Mouse (Mus musculus) adipocyte (in vitro differentiated cells): ENCODE data around the gene Ube2h.

Experiments
- DNase-seq: peaks from one replicate; pipeline ENCODE4 v3.0.0-alpha.2; 2016; ENCODE audit warnings: low spot score

The Ube2h gene

DNA sequence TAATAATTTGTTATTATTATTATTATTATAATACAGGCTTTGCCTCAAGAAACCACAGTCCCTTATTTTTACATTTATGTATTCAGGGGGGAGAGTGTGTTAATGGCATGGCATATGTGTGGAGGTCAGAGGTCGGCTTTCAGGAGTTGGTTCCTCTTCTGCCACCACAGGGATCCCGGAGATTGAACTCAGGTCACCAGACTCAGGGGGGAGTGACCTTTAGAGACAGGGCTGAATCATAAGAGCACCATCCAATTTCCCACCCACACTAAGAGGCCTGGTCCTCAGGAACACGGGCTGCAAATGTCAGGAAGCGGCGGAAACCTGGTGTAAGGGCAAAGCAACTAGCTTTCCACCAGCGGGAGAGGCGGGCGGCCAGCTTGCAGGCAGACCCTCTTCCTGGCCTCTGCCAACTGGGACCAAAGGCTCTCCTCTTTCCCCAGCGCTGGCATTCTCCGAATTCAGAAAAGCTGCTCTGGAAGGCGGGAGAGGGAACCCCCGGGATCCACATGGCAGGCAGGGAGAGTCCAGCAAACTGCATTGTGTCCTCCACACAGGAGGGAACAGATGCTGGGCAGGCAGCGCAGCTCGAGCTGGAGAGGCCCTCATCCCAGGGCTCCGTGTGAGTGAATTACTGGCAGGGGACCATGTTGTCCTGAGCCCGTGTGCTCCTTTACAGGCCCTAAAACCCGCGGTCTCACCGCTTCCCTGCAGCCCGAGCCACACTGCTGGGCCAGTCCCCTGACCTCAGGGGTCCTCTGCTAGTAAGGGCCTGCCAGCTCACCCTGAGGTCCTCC, 99.8 kb downstream of the Ube2h start:
- DNase-seq: no peak

DNA sequence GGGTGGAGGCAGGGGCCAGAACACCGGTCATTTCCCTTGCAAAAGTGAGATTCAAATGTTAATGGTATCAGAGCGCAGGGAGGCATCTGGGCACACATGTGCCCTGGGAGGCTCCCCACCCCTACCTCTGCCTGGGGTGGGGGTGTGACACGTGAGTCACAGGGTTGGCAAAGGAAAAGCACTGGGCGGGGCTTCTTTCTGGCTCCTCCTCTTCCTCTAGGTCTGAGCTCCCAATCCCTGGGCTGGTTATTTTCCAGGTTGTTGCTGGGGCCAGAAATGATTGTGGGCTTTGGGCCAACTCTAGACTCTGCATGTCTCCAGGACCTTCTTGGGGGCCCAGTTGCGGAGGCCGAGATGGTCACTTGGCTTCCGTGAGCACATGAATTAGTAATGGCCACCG, 108.2 kb downstream of the Ube2h start:
- DNase-seq: no peak

DNA sequence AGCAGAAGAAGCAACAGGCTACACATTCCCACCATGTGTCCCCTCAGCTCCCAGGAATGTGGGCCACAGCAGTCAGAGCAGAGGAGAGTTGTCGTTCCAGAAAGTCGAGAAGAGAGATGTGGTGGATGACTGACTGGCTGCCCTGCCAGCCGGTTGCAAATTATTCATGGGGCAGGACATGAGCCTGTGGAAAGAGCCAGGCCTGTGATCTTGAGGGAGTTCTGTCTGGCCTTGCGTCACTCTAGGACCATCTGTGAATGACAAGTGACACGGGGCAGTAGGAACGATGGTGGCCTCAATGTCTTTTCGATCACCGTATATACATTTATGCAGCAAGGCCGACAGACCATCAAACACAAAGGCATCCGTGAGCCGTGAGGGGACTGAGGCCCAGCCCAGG, 108.7 kb downstream of the Ube2h start:
- no peak for DNase-seq

DNA sequence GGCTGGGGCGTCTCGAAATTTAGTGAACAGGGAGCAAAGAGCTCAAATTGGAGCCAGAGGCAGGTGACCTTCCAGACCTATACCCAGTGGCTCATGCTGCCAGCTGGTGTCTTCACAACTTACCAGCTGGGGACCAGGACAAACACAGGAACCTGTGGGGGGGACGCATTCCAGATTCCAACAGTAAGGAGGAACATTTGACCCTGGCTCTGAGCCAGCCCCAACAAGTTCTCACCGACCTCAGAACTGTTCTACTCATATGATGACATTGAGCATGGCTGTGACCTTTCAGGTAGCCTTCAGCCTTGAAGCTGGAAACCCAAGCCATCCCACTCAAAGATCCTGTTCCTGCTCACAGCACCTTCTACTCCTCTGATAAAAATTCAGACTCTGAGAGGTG, 120.7 kb downstream of the Ube2h start:
- no peak for DNase-seq

DNA sequence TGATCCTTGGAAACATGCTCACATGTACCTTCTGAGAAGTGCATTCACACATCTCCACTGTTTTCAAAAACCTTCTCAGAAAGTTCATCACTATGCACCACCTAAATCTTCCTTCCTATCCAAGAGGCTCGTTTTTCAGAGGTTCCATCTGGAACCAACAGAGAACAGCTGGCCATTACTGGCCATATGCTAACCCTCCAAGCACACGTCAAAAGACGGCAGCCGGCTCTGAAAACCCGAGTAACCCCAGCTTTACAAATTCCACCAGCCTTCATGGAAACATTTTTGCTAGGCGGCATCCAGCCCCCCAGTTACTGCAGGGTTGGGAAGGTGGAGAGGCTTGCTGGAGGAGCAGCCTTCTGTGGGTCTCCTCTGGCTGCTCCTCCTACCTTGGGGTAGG, 122.3 kb downstream of the Ube2h start:
- no peak for DNase-seq

DNA sequence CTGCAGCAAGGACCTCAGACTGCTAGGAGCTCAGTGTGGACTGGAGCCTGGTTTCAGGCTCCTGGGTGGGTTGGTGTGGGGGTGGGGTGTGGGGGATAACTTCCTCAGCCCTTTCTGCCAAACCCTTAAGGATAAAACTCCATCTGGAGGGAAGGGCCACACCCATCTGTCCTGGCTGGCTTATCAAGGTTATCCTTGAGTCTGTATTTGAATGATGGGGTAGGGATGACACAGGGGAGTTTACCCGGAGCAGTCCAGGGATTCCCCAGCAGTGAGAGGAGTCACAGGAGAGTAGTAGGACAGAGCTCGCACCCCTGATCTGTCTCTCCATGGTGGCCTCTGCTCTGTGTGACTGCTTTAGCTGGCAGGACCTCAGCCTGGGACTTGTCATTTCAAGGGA, 124.0 kb downstream of the Ube2h start:
- no peak for DNase-seq

DNA sequence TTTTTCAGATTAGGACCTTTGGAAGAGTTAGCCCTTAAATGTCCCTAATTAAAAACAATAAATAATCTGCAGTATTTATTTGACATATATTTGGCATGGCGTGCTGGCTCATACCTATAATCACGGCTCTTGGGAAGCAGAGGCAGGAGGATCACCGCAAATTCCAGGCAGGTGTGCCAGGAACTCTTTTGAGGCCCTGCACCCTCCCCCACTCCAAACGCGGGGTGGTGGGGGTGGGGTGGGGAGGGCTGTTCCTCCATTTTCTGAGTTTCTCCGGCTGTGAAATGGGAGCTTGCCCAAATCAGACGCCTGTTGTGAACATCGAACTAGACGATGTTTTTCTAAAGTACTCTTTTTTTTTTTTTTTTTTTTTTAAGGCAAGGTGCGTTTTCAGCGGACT, 125.3 kb downstream of the Ube2h start:
- DNase-seq: no peak

DNA sequence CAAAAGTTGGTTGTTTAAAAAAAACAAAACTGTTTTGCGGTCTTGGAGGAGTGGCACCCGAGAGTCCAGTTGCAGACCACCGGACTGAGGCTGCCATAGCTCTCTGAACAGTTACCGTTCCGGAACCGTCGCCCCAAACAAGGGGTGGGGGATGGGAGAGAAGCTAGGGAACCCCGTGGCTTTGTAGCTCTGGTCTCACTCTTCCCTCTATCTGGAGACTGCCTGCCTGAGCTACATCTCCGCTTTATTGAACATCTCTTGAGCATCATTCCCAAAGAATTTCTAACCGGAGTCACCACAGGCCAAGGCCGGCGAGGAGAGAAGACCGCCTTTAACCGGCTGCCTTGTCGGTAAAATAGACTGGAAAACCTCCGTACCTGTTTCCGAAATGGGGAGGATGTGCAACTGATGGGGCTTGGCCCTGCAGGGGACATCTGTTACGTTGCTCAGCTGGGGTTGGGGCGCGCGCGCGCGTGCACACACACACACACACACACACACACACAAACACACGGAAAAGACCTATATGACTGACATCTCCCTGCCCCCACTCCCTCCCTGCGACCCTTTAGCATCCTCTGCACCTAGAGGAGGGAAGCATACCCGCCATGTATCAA, 126.2 kb downstream of the Ube2h start:
- DNase-seq: no peak

DNA sequence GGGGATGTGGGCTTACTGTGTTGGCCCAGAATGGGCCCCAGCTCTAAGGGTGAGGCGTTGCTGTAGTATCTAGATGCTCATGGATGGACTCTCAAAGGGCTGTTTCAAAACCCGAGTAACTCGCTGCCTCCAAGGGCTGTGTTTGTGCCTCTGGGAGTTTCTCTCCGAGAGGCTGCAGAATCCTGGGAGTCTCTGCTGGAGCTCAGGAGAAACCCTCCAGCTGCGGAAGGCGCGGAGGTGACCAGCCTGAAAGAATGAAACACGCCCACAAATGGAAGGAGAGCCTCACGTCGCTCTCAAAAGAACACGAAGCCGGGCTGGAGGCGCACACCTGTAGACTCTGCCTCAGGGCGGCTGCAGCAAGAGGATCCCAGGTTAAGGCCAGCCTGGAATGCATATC, 127.0 kb downstream of the Ube2h start:
- no peak for DNase-seq

DNA sequence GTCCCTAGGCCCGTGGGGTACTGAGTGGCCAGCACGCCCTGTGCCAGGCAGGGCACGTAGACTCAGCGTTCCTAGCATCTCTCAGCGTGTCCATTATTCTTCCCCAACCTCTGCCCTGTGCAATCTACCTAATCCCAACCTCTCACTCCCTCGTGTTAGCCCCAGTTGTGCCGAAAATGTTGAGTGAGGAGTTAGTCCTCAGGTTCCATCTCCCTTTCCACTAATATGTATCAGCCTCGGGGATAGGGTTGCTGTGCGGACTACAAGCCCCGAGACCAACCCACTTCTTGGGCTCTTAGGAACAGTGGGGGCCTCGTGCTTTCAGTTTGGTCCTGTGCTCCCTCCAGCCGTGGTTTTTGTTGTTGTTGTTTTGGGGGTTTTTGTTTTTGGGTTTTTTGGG, 127.8 kb downstream of the Ube2h start:
- no peak for DNase-seq

DNA sequence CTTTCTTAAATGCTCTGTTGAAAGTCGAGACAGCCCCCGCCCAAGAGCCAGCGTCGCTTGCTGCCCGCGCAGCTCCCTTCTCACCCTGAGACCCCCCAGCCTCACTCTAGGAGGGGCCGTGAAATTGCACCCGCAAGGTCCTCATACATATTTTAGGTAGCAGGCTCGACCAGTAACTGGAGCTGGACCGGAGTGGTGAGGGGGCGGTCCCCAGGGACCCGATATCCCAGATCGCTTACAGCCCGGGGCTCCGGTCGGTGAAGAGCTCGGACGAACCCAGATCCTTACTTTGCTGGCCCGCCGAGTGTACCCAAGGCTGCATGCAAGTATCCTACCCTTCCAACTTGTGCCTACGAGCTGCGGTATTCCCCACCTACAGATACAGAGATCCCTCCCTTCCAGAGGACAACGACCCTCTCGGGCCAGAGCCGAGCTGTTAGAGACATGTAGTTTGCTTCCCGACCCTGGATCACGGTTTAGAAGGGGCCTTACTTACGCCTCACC, 128.4 kb downstream of the Ube2h start:
- no peak for DNase-seq

DNA sequence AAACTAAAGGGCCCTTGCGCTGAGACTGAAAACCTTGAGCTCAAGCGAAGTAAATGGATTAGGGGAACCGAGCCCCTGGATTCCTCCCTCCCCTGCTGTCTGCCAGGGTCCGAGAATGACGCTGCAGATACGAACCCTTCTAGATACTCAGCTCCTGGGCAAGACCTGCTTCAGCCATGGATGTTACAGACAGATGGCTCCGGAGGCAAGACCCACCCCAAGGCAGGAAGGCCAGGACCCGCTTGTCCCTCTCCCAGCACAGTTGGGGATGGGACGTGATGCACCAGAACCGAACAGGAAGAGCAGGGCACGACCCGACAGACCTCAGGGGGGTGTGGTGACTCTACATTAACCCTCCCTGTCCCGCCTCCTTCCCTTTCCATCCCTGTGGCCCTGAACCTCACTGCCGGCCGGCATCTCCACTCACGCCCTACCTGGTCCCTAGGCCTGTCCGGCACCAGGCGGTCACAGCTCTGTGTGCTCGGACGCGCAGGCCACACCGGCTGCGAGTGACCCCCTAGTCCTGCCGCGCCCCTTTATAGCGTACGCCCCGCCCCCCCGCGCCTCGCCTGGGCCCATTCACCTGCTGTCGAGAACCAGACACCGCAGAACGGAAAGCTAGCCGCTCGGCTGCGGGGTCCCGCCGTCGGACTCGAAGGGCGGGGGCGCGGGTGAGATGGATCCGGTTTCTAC, 129.0 kb downstream of the Ube2h start:
- DNase-seq: no peak

DNA sequence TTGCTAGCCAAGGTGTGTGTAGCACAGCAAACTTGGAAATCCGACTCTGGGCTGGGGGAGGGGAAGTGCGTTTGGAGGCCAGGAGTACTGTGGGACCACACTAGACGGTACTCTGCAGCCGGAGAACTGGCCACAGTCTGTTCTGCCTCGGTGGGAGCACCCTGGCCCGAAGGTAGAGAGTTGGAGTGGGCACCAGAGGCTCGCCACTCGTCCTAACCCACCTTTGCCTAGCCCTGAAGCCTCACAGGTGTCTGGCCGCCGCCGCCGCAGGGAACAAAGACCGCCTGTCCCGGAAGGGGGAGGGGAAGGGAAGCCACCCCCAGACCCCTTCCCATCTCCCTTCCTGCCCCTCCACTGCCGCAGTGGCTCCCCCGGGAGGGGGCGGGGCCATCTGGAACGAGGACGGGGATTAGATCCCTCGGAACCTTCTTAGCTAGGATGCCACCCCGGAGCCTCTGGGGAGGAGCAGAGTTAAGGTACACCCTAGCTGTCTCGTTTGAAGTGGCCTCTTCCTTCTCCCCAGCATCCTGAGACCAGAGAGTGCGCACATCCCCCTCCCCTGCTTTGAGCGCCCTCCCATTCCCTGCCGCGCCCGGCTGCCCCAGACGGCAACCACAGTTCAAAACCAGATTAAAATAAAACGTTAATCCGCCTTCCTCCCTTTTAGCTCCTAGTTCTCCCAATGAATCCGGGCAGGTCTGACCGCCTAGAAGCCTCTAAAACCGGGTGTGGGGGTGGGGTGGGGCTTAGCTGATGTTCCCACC, 129.7 kb downstream of the Ube2h start:
- DNase-seq: no peak

DNA sequence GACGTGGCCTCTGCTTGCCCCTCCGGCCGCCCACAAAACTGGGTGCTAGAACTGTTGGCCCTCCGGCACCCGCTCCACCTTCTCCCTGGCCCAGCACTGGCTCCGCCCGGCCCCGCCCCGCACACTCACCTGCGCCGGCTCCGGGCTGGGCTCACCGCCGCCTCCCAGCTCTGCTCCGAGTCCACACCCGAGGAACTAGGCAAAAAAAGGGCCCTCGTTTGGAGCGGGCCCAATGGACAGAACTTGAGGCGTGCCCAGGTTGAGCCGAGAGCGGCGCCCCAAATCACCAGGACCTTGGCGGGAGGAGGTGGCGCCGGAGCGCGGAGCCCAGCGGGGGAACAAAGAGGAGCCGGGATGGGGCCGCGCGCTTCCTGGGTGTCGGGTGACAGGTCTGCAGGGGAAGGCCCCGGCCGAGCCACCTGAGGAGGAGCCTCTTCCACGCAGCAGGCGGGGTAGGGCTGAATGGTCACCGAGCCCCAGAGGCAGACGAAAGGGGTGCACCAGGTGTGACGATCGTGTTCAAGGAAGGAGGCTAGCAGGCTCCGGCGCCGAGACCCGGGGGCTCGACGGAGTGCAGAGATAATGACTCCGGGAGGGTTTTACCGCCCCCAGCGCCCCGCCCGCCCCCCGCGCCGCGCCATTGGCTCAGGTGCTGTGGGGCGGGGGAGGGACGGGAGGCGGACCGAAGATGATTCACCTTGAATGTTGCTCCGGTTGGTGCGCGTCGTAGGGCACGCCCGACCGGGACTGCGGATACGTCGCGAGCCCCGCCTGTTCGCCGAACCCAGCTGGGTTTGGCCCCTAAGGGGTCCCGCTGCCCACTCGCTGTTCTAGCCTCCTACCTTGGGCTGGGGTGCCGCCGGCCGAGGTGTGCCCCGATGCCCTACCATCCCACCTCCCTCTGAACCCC, 130.5 kb downstream of the Ube2h start:
- no peak for DNase-seq

DNA sequence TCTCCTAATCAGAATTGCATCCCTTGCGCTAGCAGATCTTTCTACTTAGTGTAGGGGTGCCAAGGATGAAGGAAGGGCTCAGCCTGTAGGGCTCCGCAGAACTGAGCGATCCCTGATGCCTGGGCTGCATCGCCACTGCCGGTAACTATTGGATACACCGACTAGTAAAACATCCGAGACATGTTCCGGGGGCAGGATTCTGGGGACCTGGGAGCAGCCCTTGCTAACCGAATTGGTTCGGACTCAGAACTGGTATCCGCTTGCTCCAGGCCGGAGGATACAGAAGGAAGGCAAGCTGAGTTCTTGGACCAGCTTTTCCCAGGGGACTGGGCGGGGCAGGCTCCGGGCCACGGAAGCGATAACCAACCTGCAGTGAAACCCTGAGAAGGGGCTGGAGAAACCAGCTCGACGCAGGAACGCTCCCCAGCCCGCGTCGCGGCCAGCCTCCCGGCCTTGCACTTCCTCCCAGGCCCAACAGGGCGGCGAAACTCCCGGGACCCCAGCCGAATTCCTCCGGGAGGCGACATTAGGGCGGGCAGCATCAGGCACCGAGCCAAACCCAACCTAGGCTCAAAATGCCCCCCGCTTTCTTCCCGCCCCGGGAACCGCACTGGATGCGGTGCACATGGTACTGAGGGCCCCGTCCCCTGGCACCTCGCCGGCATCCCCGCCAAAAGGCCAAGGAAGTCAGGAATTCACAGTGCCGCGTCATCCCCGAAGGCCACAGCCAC, 131.4 kb downstream of the Ube2h start:
- no peak for DNase-seq

DNA sequence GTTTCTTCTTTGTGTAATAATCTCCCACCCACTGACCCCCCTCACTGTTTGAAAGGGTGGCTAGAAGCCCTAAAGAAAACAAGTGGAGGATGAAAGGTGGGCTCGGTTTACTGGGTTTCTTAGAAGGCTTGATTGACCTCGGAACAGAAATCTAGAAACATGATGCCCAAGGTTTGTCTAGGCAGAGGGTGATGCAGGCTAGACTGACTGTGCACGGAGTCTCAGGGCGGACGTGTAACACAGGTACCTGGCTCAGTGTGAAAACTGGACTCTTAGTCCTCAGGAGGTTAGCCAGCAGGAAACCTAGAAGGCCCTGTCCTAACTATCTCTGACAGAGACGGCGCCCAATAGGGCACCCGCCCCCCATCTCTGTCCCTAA, 131.9 kb downstream of the Ube2h start:
- no peak for DNase-seq

DNA sequence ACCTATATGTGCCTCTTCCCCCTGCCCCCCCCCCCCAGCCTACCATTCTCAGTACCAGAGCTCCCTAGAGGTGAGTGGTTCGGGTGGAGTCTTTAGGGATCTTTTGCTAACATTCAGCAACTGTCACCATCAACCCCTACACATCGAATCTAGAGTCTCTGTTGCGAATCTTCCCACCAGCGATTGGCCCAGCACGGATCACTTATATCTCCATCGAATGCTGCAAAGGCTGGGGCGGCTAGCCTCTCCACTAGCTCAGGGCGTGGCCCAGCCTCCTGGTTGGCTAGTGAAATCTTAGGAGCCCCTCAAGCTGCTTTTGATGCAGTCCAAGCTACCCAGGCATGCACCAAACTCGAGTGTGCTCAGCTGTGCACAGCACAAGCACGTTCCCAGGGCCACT, 132.4 kb downstream of the Ube2h start:
- DNase-seq: no peak

DNA sequence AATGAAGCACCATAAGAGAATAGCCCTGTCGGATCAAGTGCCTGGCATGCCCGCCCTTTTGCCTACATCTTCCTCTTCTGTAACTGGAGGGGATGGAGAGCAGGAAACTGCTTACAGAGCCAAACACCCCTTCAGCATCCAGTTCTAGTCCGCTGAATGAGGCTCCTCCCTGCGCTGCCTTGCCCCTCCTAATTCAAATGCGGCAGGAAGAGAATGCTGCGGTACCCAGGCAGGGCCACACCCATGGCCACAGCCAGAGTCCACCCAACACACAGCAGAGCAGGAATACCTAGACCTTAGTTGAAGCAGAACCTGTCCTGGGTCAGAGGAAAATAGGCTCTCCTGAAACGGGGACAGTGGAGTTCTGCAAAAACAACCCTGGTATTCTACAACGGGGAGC, 133.1 kb downstream of the Ube2h start:
- no peak for DNase-seq

DNA sequence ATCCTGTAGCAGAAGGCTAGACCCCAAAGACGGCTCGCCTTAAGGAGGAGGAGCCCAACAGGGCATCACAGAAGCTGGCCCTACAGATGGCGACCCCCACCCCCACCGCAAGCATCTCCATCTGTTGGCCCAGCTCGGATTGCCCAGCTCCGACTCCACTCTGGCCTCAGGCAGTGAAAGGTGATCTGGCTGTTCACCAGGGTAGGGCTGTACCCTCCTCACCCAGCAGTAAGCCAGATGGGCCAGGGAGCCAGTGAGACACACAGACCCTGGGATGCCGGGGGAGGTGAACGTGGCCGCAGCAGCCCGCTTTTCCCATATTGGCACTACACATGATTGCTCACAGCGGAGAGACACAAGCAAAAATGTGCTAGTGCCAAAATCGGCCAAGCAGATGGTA, 135.2 kb downstream of the Ube2h start:
- no peak for DNase-seq

DNA sequence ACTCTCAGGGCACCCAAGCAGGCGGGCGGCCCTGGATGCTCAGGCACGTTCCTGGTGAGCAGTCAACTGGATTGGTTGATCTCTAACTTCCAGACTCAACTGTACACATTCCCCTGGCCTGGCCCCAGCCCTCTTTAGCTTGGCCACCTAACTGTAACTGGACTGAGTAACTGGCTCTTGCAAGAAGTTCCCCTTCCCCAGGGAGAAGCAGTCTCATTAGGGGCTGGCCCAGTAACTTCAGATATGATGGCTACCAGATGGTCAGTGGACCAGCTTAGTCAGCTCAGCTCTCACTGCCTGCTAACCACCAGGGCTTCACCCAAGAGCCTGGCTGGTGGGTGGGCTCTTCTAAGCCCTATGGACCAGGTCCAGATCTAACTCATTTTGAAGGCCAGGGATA, 136.1 kb downstream of the Ube2h start:
- DNase-seq: peak; percentile 22

DNA sequence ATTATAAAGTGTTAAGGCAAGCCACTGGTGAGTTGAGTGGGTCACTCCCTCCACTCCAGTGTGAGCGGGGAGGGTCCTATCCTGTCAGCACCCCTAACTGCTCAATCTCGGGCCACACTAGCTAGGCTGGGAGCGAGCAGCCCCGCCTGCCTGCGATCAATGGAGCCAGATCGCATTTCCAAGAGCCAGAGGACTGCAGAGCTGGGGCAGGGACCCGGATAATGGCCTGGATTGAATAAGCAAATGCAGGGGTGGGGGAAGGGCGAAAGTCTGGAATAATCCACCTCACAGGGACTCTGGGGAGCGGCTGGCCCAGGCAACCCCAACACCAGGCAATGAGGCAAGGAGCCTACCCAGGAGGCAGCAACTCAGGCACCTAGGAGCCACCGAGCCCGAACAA, 137.1 kb downstream of the Ube2h start:
- no peak for DNase-seq
